Mouse (Mus musculus) heart, embryonic 10.5 days (tissue): ENCODE data around the gene Inip. TPM values are rescaled to one million over a fixed set of nuclear protein-coding genes. Genes with fewer than 3 reads are reported as not detected.
"Not testable (repeated sequence)": the region's sequence is repeated elsewhere in the genome, so short reads cannot be mapped to it uniquely, and the experiment has no call there.

ENCODE experiments used
- DNase-seq: peaks from one replicate; pipeline ENCODE4 v3.0.0-alpha.2; 2017; ENCODE audit warnings: low spot score
- H3K27ac ChIP-seq: fragments of 300-500 bp; sonication (generic); 2 replicates; pipeline ENCODE4 v1.5.1; 2016; ENCODE audit warnings: mild to moderate bottlenecking
- H3K27me3 ChIP-seq: fragments of 300-500 bp; sonication (generic); 2 replicates; pipeline ENCODE4 v1.6.1; 2016; ENCODE audit warnings: mild to moderate bottlenecking; ENCODE audit not compliant: poor library complexity, insufficient read depth, severe bottlenecking
- H3K36me3 ChIP-seq: fragments of 300-500 bp; sonication (generic); 2 replicates; pipeline ENCODE4 v1.6.1; 2016; ENCODE audit warnings: mild to moderate bottlenecking, moderate library complexity
- H3K4me1 ChIP-seq: fragments of 300-500 bp; sonication (generic); 2 replicates; pipeline ENCODE4 v1.6.1; 2016; ENCODE audit warnings: mild to moderate bottlenecking
- H3K4me3 ChIP-seq: fragments of 300-500 bp; sonication (generic); 2 replicates; pipeline ENCODE4 v1.5.1; 2016; ENCODE audit warnings: mild to moderate bottlenecking, moderate library complexity
- H3K9me3 ChIP-seq: fragments of 300-500 bp; sonication (generic); 2 replicates; pipeline ENCODE4 v1.6.1; 2016; ENCODE audit warnings: mild to moderate bottlenecking, moderate library complexity
- WGBS: fragments of 180-500 bp; shearing (Covaris S2); methylation state at CpG from one replicate; pipeline ENCODE4 v1.1.7; 2016; 5-methylcytosine and 5-hydroxymethylcytosine counted together
- polyA plus RNA-seq: library from polyadenylated mRNA; unstranded; fragments of >200 nt; fragmentation: Nextera tagmentation; extraction: Ambion mirVana; gene quantifications from 2 replicates; pipeline ENCODE4 v1.2.1, GENCODE M21; 2016

Inip gene
- polyA plus RNA-seq, 1 experiment from 2014 or later, result 57.5 TPM

DNA sequence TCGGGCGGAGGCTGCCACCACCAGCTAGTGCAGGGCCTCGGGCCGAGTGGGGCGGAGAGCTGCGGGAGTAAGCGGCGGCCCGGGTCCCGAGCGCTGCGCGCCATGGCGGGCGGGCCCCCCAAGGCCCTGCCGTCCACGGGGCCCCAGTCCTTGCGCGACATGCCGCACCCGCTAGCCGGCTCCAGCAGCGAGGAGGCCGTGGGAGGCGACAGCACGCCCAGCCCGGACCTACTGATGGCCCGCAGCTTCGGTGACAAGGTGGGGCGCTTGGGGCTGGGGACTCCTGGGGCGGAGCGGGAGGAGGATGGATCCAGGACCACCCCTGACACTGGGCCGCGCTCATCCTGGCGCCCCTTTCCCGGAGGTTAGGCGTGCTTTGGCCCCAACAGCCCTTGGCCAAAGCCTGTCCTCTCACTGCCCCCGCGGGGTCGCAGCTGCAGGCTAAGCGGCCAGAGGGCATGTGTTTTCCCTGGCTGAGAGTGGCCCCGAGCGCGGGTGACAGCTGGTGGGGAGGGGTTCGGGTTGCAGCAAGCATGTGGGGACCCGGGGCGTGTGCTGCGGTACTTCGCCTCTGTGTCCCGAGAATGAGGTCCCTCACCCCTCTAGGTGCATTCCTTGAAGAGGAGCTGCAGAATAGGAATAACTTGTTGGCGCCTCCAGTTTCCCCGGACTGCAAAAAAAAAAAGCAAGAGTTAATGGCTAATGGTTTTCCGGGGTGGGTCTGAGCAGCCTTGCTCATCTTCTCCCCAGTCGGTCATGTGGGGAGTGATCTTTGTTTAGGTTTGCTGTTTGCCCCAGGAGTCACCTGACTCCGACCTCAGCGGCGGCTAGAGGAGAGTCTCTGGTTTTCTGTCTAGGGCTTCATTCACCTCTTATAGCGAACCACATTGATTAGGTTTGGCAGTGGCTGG lies 4.8 kb upstream of the Inip start:
- DNase-seq, result peak; percentile 81

DNA sequence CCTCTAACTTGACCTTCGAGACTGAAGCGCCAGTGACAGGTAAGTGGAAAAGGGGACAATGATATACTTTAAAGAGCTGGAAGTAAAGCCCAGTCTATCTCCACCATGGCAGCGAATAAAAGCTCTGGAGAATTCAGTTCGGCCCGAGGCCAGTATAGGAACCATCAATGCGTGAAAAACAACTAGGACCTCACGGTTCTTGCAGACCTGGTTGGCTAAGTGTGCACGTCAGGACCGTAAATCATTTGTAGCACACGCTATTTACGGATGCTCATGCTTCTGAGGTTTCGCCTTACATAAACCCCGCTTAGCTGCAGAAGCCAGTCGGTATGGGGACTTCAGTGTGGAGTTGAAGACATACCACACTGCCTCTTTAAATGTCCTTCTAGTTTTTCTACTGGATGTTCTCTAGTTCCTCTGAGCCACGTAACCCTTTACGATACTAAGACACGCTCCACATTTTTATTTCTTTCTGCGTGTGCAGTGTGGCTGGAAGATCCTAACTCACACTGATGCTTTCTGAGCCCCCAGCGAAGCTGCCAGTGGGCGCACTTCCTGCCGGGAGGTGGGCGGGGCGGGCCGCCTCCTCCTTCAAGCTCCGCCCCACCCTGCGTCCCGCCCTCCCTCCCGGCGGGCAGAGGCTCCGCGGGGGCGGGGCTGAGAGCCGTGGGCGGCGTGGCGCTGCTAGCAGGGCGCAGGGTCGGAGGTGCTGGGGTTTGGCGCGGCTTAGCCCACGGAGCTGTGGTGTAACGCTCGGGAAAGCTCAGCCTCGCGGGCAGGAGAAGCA lies 4.0 kb upstream of the Inip start, which contains the start of gene Snx30:
TSS of gene Snx30 (plus strand) at position 660 of the 787 bp plus-strand sequence.
- WGBS, result 3% methylated on average over 40 of the region's 45 CpGs
- Histone ChIP-seq H3K9me3 (no peaks in the 10 kb centered on the region), H3K36me3 (no peaks in the 10 kb centered on the region), H3K4me3 (peak within 1 kb of the TSS; percentile 99), H3K27ac (peak within 1 kb of the TSS; percentile 94), H3K4me1 (peaks cover 18% of the 10 kb centered on the region), H3K27me3 (no peaks in the 10 kb centered on the region)
- DNase-seq, result peak; percentile 94

More for the DNA sequence above, 4.8 kb upstream of the Inip start:
- peaks cover 20% of the 10 kb centered on the region for H3K4me1 ChIP-seq
- no peaks in the 10 kb centered on the region for H3K36me3 ChIP-seq
- no peaks in the 10 kb centered on the region for H3K9me3 ChIP-seq
- WGBS, result 0% methylated on average over 58 of the region's 58 CpGs
- H3K27me3 ChIP-seq, result no peaks in the 10 kb centered on the region
- H3K4me3 ChIP-seq, result peak overlapping the region; percentile 99
- H3K27ac ChIP-seq, result peak overlapping the region; percentile 94

DNA sequence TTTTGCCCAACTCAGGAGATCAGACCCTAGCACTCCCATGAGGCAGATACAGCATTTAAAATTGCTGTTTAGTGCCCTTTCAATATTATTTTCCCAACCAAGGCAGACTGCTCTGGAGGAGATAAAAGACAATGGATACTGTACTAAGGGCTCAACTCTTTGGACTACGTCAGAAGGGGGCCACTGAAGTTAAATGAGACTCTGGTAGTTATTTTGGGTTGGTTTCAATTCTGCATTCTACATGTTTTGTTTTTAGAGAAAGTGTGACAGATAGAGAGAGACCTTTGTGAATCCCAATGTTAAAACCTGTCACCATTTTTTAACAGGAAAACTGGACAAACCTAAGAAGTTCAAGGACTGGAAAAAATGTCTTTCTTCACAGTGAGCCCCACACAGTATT lies 3.4 kb upstream of the Inip start:
- no peak for DNase-seq
- Histone ChIP-seq H3K9me3 (no peaks in the 10 kb centered on the region), H3K4me3 (peak overlapping the region; percentile 99), H3K4me1 (peaks cover 18% of the 10 kb centered on the region), H3K36me3 (no peaks in the 10 kb centered on the region), H3K27me3 (no peaks in the 10 kb centered on the region), H3K27ac (peak overlapping the region; percentile 94; the same call in 1 of the 2 replicates)
- 78% methylated on average over 1 of the region's 1 CpGs for WGBS

DNA sequence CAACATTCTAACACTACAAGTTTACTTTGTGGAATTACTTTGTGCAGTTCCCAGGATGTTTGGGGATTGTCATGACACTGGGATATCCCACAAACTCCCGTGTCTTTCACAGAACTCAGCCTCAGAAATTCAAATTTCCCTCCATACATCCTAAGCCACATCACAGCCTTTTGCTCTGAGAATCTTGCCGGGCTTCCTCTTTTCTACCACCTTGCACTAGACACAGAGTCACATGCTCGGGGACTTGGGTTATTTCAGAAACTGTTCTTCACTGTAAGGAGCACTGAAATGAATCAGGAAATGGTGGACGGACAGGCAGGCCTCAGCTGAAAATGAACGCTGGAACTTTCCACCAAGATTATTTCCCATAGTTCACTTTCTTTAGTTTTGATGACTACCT lies 2.0 kb upstream of the Inip start:
- no peak overlapping the region for H3K4me3 ChIP-seq
- no peaks in the 10 kb centered on the region for H3K9me3 ChIP-seq
- DNase-seq, result peak; percentile 48
- H3K36me3 ChIP-seq, result no peaks in the 10 kb centered on the region
- WGBS, result 78% methylated on average over 5 of the region's 5 CpGs
- no peaks in the 10 kb centered on the region for H3K27me3 ChIP-seq
- H3K4me1 ChIP-seq, result peaks cover 18% of the 10 kb centered on the region
- H3K27ac ChIP-seq, result no peak overlapping the region

DNA sequence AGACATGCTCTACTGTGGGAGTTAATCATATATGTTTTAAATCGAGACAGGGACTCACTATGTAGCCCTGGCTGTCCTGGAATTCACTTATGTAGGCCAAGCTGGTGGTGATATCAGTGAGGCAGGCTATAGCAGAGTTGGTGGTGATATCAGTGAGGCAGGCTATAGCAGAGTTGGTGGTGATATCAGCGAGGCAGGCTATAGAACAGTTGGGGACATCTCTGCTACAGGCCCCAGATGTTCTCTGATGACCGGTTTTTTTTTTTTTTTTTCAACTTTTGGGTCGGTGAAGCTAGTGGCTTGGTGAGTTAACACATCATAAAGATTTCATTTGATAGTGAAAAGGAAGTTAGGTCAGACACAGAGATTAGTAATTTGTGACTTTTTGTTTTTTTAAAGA lies 1.4 kb upstream of the Inip start:
- DNase-seq, result peak; percentile 20
- WGBS, result 58% methylated on average over 4 of the region's 4 CpGs
- peaks cover 16% of the 10 kb centered on the region for H3K4me1 ChIP-seq
- no peaks in the 10 kb centered on the region for H3K9me3 ChIP-seq
- H3K27ac ChIP-seq, result no peak overlapping the region
- no peak overlapping the region for H3K4me3 ChIP-seq
- H3K27me3 ChIP-seq, result no peaks in the 10 kb centered on the region
- no peaks in the 10 kb centered on the region for H3K36me3 ChIP-seq

GRCm38 (mm10) chr4:59802107-59802506 lies 718 bp upstream of the Inip start:
- H3K27me3 ChIP-seq, result no peaks in the 10 kb centered on the region
- 0 out of 2 replicates have a peak, but pooled peaks cover 11% of the 10 kb centered on the region for H3K4me1 ChIP-seq
- DNase-seq, result peak; percentile 41
- no peak overlapping the region for H3K4me3 ChIP-seq
- no peak overlapping the region for H3K27ac ChIP-seq
- H3K9me3 ChIP-seq, result no peaks in the 10 kb centered on the region
- no peaks in the 10 kb centered on the region for H3K36me3 ChIP-seq
- WGBS, result 77% methylated on average over 6 of the region's 6 CpGs

GRCm38 (mm10) chr4:59800181-59800580 lies 1.2 kb downstream of the Inip start:
- 84% methylated on average over 5 of the region's 5 CpGs for WGBS
- Histone ChIP-seq H3K27ac (no peak overlapping the region), H3K4me3 (no peak overlapping the region), H3K9me3 (no peaks in the 10 kb centered on the region), H3K36me3 (no peaks in the 10 kb centered on the region), H3K27me3 (no peaks in the 10 kb centered on the region), H3K4me1 (0 out of 2 replicates have a peak, but pooled peaks cover 3% of the 10 kb centered on the region)
- no peak for DNase-seq

DNA sequence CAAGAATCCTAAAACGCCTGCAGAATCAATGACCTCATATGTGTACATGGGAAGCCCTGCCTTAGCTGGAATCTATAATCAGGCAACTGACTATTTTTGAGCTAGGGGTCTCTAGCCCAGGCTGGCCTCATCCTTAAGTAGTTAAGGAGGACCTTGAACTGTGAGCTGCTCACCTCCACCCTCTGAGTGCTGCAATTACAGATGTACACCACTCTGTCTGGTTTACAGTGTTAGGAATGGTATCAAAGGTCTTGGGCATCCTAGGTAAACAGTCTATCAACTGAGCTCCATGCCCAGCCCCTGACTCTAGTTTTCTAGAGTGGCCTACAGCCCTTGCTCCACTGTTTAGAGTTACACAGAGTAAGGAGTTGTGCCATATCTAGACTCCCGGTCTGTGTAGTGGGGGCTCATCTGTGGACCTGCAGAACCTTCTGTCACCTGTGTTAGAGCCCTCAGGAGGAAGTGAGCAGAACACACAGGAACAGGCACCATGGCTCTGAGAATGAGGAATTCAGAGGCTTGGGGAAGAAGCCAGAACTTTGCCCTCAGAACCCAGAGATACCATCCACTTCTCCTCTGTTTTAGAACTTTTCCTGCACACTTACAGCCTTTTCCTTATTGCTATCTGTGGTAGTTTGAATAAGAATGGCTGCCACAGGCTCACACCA lies 5.5 kb downstream of the Inip start:
- Histone ChIP-seq H3K27ac (no peak overlapping the region), H3K4me1 (peaks cover 3% of the 10 kb centered on the region; the same call in 1 of the 2 replicates), H3K36me3 (no peaks in the 10 kb centered on the region), H3K27me3 (no peaks in the 10 kb centered on the region), H3K9me3 (no peaks in the 10 kb centered on the region), H3K4me3 (no peak overlapping the region)
- no peak for DNase-seq
- 78% methylated on average over 2 of the region's 2 CpGs for WGBS

- Histone ChIP-seq H3K36me3 (no peaks in the 10 kb centered on the region), H3K27ac (no peak overlapping the region), H3K4me1 (peaks cover 3% of the 10 kb centered on the region; the same call in 1 of the 2 replicates), H3K9me3 (no peaks in the 10 kb centered on the region), H3K27me3 (no peaks in the 10 kb centered on the region), H3K4me3 (no peak overlapping the region)
- no peak for DNase-seq
- 72% methylated on average over 2 of the region's 2 CpGs for WGBS
Observed at GRCm38 (mm10) chr4:59794116-59794515, 7.3 kb downstream of the Inip start.

DNA sequence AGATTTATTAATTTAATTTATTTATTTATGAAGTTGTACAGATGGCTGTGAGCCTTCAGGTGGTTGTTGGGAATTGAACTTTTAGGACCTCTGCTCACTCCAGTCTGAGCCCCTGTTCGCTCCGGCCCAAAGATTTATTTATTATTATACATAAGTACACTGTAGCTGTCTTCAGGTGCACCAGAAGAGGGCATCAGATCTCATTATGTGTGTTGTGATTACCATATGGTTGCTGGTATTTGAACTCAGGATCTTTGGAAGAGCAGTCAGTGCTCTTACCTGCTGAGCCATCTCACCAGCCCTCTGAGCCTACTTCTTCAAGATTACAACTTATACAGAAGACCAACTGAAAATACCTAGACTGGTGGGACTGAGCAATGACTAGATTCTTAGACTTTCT lies 7.8 kb downstream of the Inip start:
- not testable (repeated sequence) for H3K4me1 ChIP-seq, DNase-seq, H3K4me3 ChIP-seq, H3K27me3 ChIP-seq, H3K36me3 ChIP-seq, H3K9me3 ChIP-seq, H3K27ac ChIP-seq
- WGBS, result 81% methylated on average over 2 of the region's 2 CpGs

GRCm38 (mm10) chr4:59789015-59789414 lies 12.4 kb downstream of the Inip start:
- peaks cover 3% of the 10 kb centered on the region; the same call in 1 of the 2 replicates for H3K4me1 ChIP-seq
- no peak for DNase-seq
- H3K27me3 ChIP-seq, result no peaks in the 10 kb centered on the region
- H3K27ac ChIP-seq, result no peak overlapping the region
- no peak overlapping the region for H3K4me3 ChIP-seq
- no peaks in the 10 kb centered on the region for H3K9me3 ChIP-seq
- no peaks in the 10 kb centered on the region for H3K36me3 ChIP-seq

DNA sequence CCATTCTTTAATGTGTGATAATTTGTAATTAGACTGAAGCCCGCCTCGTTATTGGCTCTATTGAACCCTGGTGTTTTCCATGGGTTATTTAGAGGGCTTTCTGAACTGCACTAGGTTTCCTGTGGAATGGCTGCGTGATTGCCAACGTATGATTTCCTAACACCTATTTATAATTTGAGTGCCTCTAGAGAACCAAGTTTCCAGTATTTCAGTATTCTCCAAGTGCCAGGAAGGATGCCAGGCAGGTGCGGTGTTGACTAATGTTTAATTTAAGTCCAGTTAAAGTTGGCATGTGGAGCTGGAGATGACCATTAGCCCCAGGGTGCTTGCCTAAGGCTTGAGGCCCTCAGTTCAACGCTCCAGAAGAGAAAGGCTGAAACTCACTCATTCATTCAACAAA lies 14.3 kb downstream of the Inip start:
- H3K9me3 ChIP-seq, result no peaks in the 10 kb centered on the region
- no peaks in the 10 kb centered on the region for H3K4me1 ChIP-seq
- no peak overlapping the region for H3K27ac ChIP-seq
- H3K36me3 ChIP-seq, result no peaks in the 10 kb centered on the region
- DNase-seq, result no peak
- no peaks in the 10 kb centered on the region for H3K27me3 ChIP-seq
- no peak overlapping the region for H3K4me3 ChIP-seq
- WGBS, result 68% methylated on average over 6 of the region's 6 CpGs
